Mouse (Mus musculus): ENCODE measurements at regions not wholly inside any gene's neighbourhood (a gene's known extent, or its start where the extent isn't known, plus 50 kb on each side); places are given as distances from the start of the nearest gene placed in this dataset.

DNA sequence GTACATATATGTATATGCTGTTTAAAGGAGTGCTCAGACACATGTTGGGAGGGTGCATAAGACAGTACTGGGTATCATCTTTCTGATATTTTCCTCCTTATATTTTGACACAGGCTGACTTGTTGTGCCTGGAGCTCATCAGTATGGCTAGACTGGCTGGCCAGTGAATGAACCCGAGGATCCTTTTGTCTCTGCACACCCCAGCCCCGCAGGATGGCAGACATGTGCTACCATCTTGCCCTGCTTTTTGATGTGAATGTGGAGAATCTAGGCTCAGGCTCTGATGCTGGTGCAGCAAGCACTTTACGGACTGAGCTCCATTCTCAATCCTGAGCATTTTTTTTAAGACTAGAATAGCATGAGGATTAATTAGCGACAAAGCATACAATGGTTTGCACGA, 332.4 kb upstream of the Sox9 start:
- Histone ChIP-seq H3K36me3 (replicated peaks; ENCODE audit: control insufficient read depth, insufficient read depth, low read depth) (no peaks in the 10 kb centered on the region), H3K9ac (replicated peaks) (no peak overlapping the region), H3K4me1 (replicated peaks; ENCODE audit: control insufficient read depth in 2 of 2, insufficient read depth in 2 of 2, low read length in 1 of 2) (no peaks in the 10 kb centered on the region), H3K9me3 (ENCODE audit: control insufficient read depth, low read length) (no peaks in the 10 kb centered on the region), H3K27me3 (ENCODE audit: control insufficient read depth, insufficient read depth, low read length) (no peaks in the 10 kb centered on the region), H3K4me2 (ENCODE audit: low read depth) (no peak overlapping the region), H3K4me3 (ENCODE audit: insufficient read depth in 1 of 2, low read depth in 2 of 2, low read length in 2 of 2) (no peak overlapping the region), H3K27ac (no peak overlapping the region)
- DNase-seq (ENCODE audit: low read depth in 3 of 3, low spot score in 3 of 3) (no peak), ATAC-seq (ENCODE audit: insufficient read depth) (no peak)
- 53% methylated on average over 5 of the region's 5 CpGs for WGBS (ENCODE audit: insufficient replicate concordance)
- TF ChIP-seq CTCF (IDR thresholded peaks at IDR 0.05; ENCODE audit: low read depth) (no peak), EP300 (IDR thresholded peaks at IDR 0.05; ENCODE audit: low read depth) (no peak)

- Histone ChIP-seq H3K4me3 (ENCODE audit: insufficient read depth in 1 of 2, low read depth in 2 of 2, low read length in 2 of 2) (no peak overlapping the region), H3K36me3 (replicated peaks; ENCODE audit: control insufficient read depth, insufficient read depth, low read depth) (no peaks in the 10 kb centered on the region), H3K9me3 (ENCODE audit: control insufficient read depth, low read length) (no peaks in the 10 kb centered on the region), H3K9ac (replicated peaks) (no peak overlapping the region), H3K27me3 (ENCODE audit: control insufficient read depth, insufficient read depth, low read length) (no peaks in the 10 kb centered on the region), H3K4me2 (ENCODE audit: low read depth) (no peak overlapping the region), H3K4me1 (replicated peaks; ENCODE audit: control insufficient read depth in 2 of 2, insufficient read depth in 2 of 2, low read length in 1 of 2) (no peaks in the 10 kb centered on the region), H3K27ac (no peak overlapping the region)
- 53% methylated on average over 6 of the region's 6 CpGs for WGBS (ENCODE audit: insufficient replicate concordance)
- DNase-seq (ENCODE audit: low read depth in 3 of 3, low spot score in 3 of 3): no peak
- no peak for ATAC-seq (ENCODE audit: insufficient read depth)
- TF ChIP-seq CTCF (IDR thresholded peaks at IDR 0.05; ENCODE audit: low read depth) (no peak), EP300 (IDR thresholded peaks at IDR 0.05; ENCODE audit: low read depth) (no peak)
Measured at GRCm38 (mm10) chr11:112450227-112450626, 331.8 kb upstream of the Sox9 start.

GRCm38 (mm10) chr11:112458075-112458474, 323.9 kb upstream of the Sox9 start:
- Histone ChIP-seq H3K36me3 (replicated peaks; ENCODE audit: control insufficient read depth, insufficient read depth, low read depth) (no peaks in the 10 kb centered on the region), H3K27me3 (ENCODE audit: control insufficient read depth, insufficient read depth, low read length) (no peaks in the 10 kb centered on the region), H3K4me3 (ENCODE audit: insufficient read depth in 1 of 2, low read depth in 2 of 2, low read length in 2 of 2) (no peak overlapping the region), H3K9me3 (ENCODE audit: control insufficient read depth, low read length) (no peaks in the 10 kb centered on the region), H3K4me2 (ENCODE audit: low read depth) (no peak overlapping the region), H3K27ac (no peak overlapping the region), H3K4me1 (replicated peaks; ENCODE audit: control insufficient read depth in 2 of 2, insufficient read depth in 2 of 2, low read length in 1 of 2) (no peaks in the 10 kb centered on the region), H3K9ac (replicated peaks) (no peak overlapping the region)
- TF ChIP-seq EP300 (IDR thresholded peaks at IDR 0.05; ENCODE audit: low read depth) (no peak), CTCF (IDR thresholded peaks at IDR 0.05; ENCODE audit: low read depth) (no peak)
- WGBS (ENCODE audit: insufficient replicate concordance): 55% methylated on average over 2 of the region's 2 CpGs
- DNase-seq (ENCODE audit: low read depth in 3 of 3, low spot score in 3 of 3): no peak
- no peak for ATAC-seq (ENCODE audit: insufficient read depth)

- no peak for ATAC-seq (ENCODE audit: insufficient read depth)
- Histone ChIP-seq H3K36me3 (replicated peaks; ENCODE audit: control insufficient read depth, insufficient read depth, low read depth) (no peaks in the 10 kb centered on the region), H3K9me3 (ENCODE audit: control insufficient read depth, low read length) (no peaks in the 10 kb centered on the region), H3K4me1 (replicated peaks; ENCODE audit: control insufficient read depth in 2 of 2, insufficient read depth in 2 of 2, low read length in 1 of 2) (no peaks in the 10 kb centered on the region), H3K27ac (no peak overlapping the region), H3K4me3 (ENCODE audit: insufficient read depth in 1 of 2, low read depth in 2 of 2, low read length in 2 of 2) (no peak overlapping the region), H3K27me3 (ENCODE audit: control insufficient read depth, insufficient read depth, low read length) (no peaks in the 10 kb centered on the region), H3K4me2 (ENCODE audit: low read depth) (no peak overlapping the region), H3K9ac (replicated peaks) (no peak overlapping the region)
- 50% methylated on average over 1 of the region's 1 CpGs for WGBS (ENCODE audit: insufficient replicate concordance)
- no peak for DNase-seq (ENCODE audit: low read depth in 3 of 3, low spot score in 3 of 3)
- TF ChIP-seq CTCF (IDR thresholded peaks at IDR 0.05; ENCODE audit: low read depth) (no peak), EP300 (IDR thresholded peaks at IDR 0.05; ENCODE audit: low read depth) (no peak)
Measured at GRCm38 (mm10) chr11:112463121-112463520, 318.9 kb upstream of the Sox9 start.

- TF ChIP-seq EP300 (IDR thresholded peaks at IDR 0.05; ENCODE audit: low read depth) (no peak), CTCF (IDR thresholded peaks at IDR 0.05; ENCODE audit: low read depth) (no peak)
- H3K36me3 ChIP-seq (replicated peaks; ENCODE audit: control insufficient read depth, insufficient read depth, low read depth): no peaks in the 10 kb centered on the region
- no peak for ATAC-seq (ENCODE audit: insufficient read depth)
- no peak for DNase-seq (ENCODE audit: low read depth in 3 of 3, low spot score in 3 of 3)
- no peak overlapping the region for H3K4me3 ChIP-seq (ENCODE audit: insufficient read depth in 1 of 2, low read depth in 2 of 2, low read length in 2 of 2)
- no peaks in the 10 kb centered on the region for H3K27me3 ChIP-seq (ENCODE audit: control insufficient read depth, insufficient read depth, low read length)
- no peak overlapping the region for H3K9ac ChIP-seq (replicated peaks)
- no peaks in the 10 kb centered on the region for H3K9me3 ChIP-seq (ENCODE audit: control insufficient read depth, low read length)
- no peak overlapping the region for H3K27ac ChIP-seq
- H3K4me2 ChIP-seq (ENCODE audit: low read depth): no peak overlapping the region
- WGBS (ENCODE audit: insufficient replicate concordance): 49% methylated on average over 4 of the region's 4 CpGs
- no peaks in the 10 kb centered on the region for H3K4me1 ChIP-seq (replicated peaks; ENCODE audit: control insufficient read depth in 2 of 2, insufficient read depth in 2 of 2, low read length in 1 of 2)
Measured at GRCm38 (mm10) chr11:112464386-112464785, 317.6 kb upstream of the Sox9 start.

Data from liver, embryonic 14.5 days (tissue).